ENCODE assay signal across 17 mouse cellular contexts in the genomic region with DNA sequence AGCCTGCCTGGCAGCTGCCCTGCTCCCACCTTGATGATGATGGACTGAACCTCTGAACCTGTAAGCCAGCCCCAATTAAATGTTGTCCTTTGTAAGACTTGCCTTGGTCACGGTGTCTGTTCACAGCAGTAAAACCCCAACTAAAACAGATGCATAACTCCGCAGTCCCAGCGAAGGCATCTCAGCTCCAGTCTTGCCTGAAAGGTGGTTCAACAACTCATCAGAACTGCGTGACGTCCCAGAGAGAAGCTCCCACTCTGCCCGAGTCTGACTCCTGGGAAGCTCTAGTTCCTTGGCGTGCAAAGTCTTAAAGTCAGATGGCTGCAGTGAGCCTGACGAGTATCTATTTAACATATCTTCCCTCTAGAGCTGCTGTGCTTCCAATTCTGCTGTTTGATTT.
"Had no signal": no experiment of that assay in that cellular context is flagged by ENCODE, and none has a peak within 500 bp of the region (broad histone marks: within the 10 kb centered on the region; RNA-seq: fewer than 3 reads in every experiment).

No protein-coding gene starts in this region.

- H3K9me3 ChIP-seq: liver, embryonic 13.5 days; midbrain, embryonic 12.5 days; midbrain, embryonic 15.5 days; neural tube, embryonic 13.5 days; stomach, embryonic 15.5 days had no signal

- ATAC-seq: inflammation-experienced regulatory T-cells, adult 6 months; lung, postnatal 0 days; midbrain, embryonic 15.5 days had no signal

- H3K4me2 ChIP-seq: liver, embryonic 13.5 days; lung, embryonic 14.5 days; midbrain, embryonic 12.5 days; midbrain, embryonic 15.5 days; neural tube, embryonic 13.5 days; stomach, embryonic 15.5 days had no signal

- H3K4me1 ChIP-seq: liver, embryonic 13.5 days; midbrain, embryonic 15.5 days; stomach, embryonic 15.5 days had no signal

- H3K36me3 ChIP-seq: liver, embryonic 13.5 days; midbrain, embryonic 12.5 days; midbrain, embryonic 15.5 days; neural tube, embryonic 13.5 days; stomach, embryonic 15.5 days had no signal

- H3K27ac ChIP-seq: layer of hippocampus, adult 2 months; liver, embryonic 13.5 days; macrophage; midbrain, embryonic 12.5 days; midbrain, embryonic 15.5 days; neural tube, embryonic 13.5 days; stomach, embryonic 15.5 days had no signal

- H3K27me3 ChIP-seq: liver, embryonic 13.5 days; midbrain, embryonic 12.5 days; midbrain, embryonic 15.5 days; neural tube, embryonic 13.5 days; stomach, embryonic 15.5 days had no signal

- H3K4me3 ChIP-seq: layer of hippocampus, adult 2 months; liver, embryonic 13.5 days; midbrain, embryonic 12.5 days; midbrain, embryonic 15.5 days; neural tube, embryonic 13.5 days; stomach, embryonic 15.5 days had no signal

- DNase-seq: kidney, adult 11 months; kidney, adult 9 months; kidney, postnatal 25 days; layer of hippocampus, adult 9-11 months; liver, embryonic 13.5 days; lung, embryonic 14.5 days; right cerebral cortex, postnatal 14 days; spleen, adult 18-20 months; thymus, postnatal 25 days had no signal

- H3K9ac ChIP-seq: liver, embryonic 13.5 days; lung, embryonic 14.5 days; midbrain, embryonic 12.5 days; midbrain, embryonic 15.5 days; neural tube, embryonic 13.5 days; stomach, embryonic 15.5 days had no signal
